Mouse (Mus musculus) MEL (cell line): ENCODE data around the gene Scyl2. TPM values are rescaled to one million over a fixed set of nuclear protein-coding genes. Genes with fewer than 3 reads are reported as not detected.

Source experiments
- DNase-seq: peaks from one replicate; pipeline ENCODE4 v3.0.0; 2011; ENCODE audit warnings: low read depth, low spot score
- H3K27ac ChIP-seq: 2 replicates; pipeline ENCODE4 v1.5.1; 2012; ENCODE audit warnings: low read depth, mild to moderate bottlenecking, control low read depth, low read length, moderate library complexity; ENCODE audit not compliant: control insufficient read depth
- H3K27me3 ChIP-seq, 2 experiments: fragments of 150-350 bp in 1 of 2; sonication (generic) in 1 of 2; 2 replicates each; pipeline ENCODE4 v1.6.1; 2012; ENCODE audit warnings: low read length in 2 of 2, mild to moderate bottlenecking in 2 of 2, improper control_type of control experiment in 1 of 2, moderate library complexity in 1 of 2; ENCODE audit not compliant: insufficient read depth in 2 of 2, control insufficient read depth in 1 of 2
- H3K36me3 ChIP-seq, 2 experiments: 2 replicates each; pipeline ENCODE4 v1.6.1; 2012 to 2014; ENCODE audit warnings: low read length in 2 of 2, improper control_type of control experiment in 1 of 2, inconsistent platforms in 1 of 2, mild to moderate bottlenecking in 1 of 2; ENCODE audit not compliant: insufficient read depth in 2 of 2, control insufficient read depth in 1 of 2
- H3K4me1 ChIP-seq, 2 experiments: fragments of 150-350 bp in 1 of 2; sonication (generic) in 1 of 2; 2 replicates each; pipeline ENCODE4 v1.6.1; 2012; ENCODE audit warnings: low read length in 2 of 2, improper control_type of control experiment in 1 of 2, mild to moderate bottlenecking in 1 of 2; ENCODE audit not compliant: insufficient read depth in 2 of 2, control insufficient read depth in 1 of 2
- H3K4me3 ChIP-seq, 2 experiments: fragments of 150-350 bp in 1 of 2; sonication (generic) in 1 of 2; 2 replicates each; pipeline ENCODE4 v1.5.1; 2012; ENCODE audit warnings: low read depth in 2 of 2, low read length in 2 of 2, mild to moderate bottlenecking in 2 of 2, moderate library complexity in 2 of 2, control low read depth in 1 of 2, improper control_type of control experiment in 1 of 2; ENCODE audit not compliant: control insufficient read depth in 1 of 2, insufficient read depth in 1 of 2
- H3K79me2 ChIP-seq: 2 replicates; pipeline ENCODE4 v1.6.1; 2012; ENCODE audit warnings: mild to moderate bottlenecking, low read length, moderate library complexity; ENCODE audit not compliant: control insufficient read depth, poor library complexity, insufficient read depth
- H3K9ac ChIP-seq: 2 replicates; pipeline ENCODE4 v1.6.1; 2012; ENCODE audit warnings: low read depth, mild to moderate bottlenecking, control low read depth, low read length, moderate library complexity; ENCODE audit not compliant: control insufficient read depth, poor library complexity, severe bottlenecking
- H3K9me3 ChIP-seq: fragments of 150-350 bp; sonication (generic); replicated peaks from 2 replicates; pipeline ENCODE4 v1.6.1; 2012; ENCODE audit warnings: mild to moderate bottlenecking, low read length, improper control_type of control experiment, moderate library complexity; ENCODE audit not compliant: insufficient read depth
- BHLHE40 ChIP-seq: IDR thresholded peaks from 2 replicates; pipeline ENCODE4 v1.6.1; 2012; ENCODE audit warnings: low read depth, mild to moderate bottlenecking, inconsistent platforms, low read length, improper control_type of control experiment, borderline replicate concordance
- CHD1 ChIP-seq: IDR thresholded peaks from 2 replicates; pipeline ENCODE4 v1.6.1; 2012; ENCODE audit warnings: low read depth, mild to moderate bottlenecking, inconsistent platforms, low read length, improper control_type of control experiment
- CTCF ChIP-seq, 3 experiments: IDR thresholded peaks in 2 of 3; conservative IDR thresholded peaks in 1 of 3; 2 replicates each; pipeline ENCODE4 v1.5.1; 2011 to 2012; ENCODE audit warnings: low read length in 3 of 3, low read depth in 2 of 3, mild to moderate bottlenecking in 2 of 3, improper control_type of control experiment in 1 of 3, inconsistent platforms in 1 of 3, mixed read lengths in 1 of 3, moderate library complexity in 1 of 3; ENCODE audit not compliant: control insufficient read depth in 1 of 3, insufficient read depth in 1 of 3, poor library complexity in 1 of 3, severe bottlenecking in 1 of 3
- E2F4 ChIP-seq: IDR thresholded peaks from 2 replicates; pipeline ENCODE4 v1.6.1; 2011; ENCODE audit warnings: low read depth, low read length, improper control_type of control experiment, borderline replicate concordance
- ELF1 ChIP-seq: IDR thresholded peaks from 2 replicates; pipeline ENCODE4 v1.6.1; 2014; ENCODE audit warnings: low read depth, mild to moderate bottlenecking, inconsistent platforms, low read length, improper control_type of control experiment, moderate library complexity
- EP300 ChIP-seq, 2 experiments: IDR thresholded peaks; 2 replicates each; pipeline ENCODE4 v1.6.1; 2011; ENCODE audit warnings: improper control_type of control experiment in 2 of 2, low read length in 2 of 2, low read depth in 1 of 2, mild to moderate bottlenecking in 1 of 2
- GABPA ChIP-seq: IDR thresholded peaks from 2 replicates; pipeline ENCODE4 v1.6.1; 2012; ENCODE audit warnings: low read depth, mild to moderate bottlenecking, inconsistent platforms, low read length, improper control_type of control experiment, moderate library complexity
- HCFC1 ChIP-seq: IDR thresholded peaks from 2 replicates; pipeline ENCODE4 v1.6.1; 2012; ENCODE audit warnings: low read depth, mild to moderate bottlenecking, inconsistent platforms, low read length, improper control_type of control experiment, moderate library complexity
- JUND ChIP-seq: IDR thresholded peaks from 2 replicates; pipeline ENCODE4 v1.6.1; 2011; ENCODE audit warnings: low read depth, mild to moderate bottlenecking, improper control_type of control experiment, low read length
- MAZ ChIP-seq: IDR thresholded peaks from 2 replicates; pipeline ENCODE4 v1.6.1; 2012; ENCODE audit warnings: low read depth, mild to moderate bottlenecking, inconsistent platforms, low read length, improper control_type of control experiment
- MXI1 ChIP-seq: IDR thresholded peaks from 2 replicates; pipeline ENCODE4 v1.6.1; 2011; ENCODE audit warnings: mild to moderate bottlenecking, low read depth, low read length, improper control_type of control experiment
- MYB ChIP-seq: IDR thresholded peaks from 2 replicates; pipeline ENCODE4 v1.6.1; 2011; ENCODE audit warnings: mild to moderate bottlenecking, low read depth, low read length, improper control_type of control experiment
- NELFE ChIP-seq: IDR thresholded peaks from 2 replicates; pipeline ENCODE4 v1.6.1; 2011; ENCODE audit warnings: low read depth, low read length, improper control_type of control experiment
- POLR2A ChIP-seq, 2 experiments: IDR thresholded peaks; 2 replicates each; pipeline ENCODE4 v1.6.1; 2011 to 2012; ENCODE audit warnings: low read length in 2 of 2, mild to moderate bottlenecking in 2 of 2, control low read depth in 1 of 2, improper control_type of control experiment in 1 of 2, low read depth in 1 of 2, moderate library complexity in 1 of 2; ENCODE audit not compliant: control insufficient read depth in 1 of 2, insufficient read depth in 1 of 2, poor library complexity in 1 of 2
- POLR2AphosphoS5 ChIP-seq: IDR thresholded peaks from 2 replicates; pipeline ENCODE4 v1.6.1; 2012; ENCODE audit warnings: low read depth, borderline replicate concordance, mild to moderate bottlenecking, inconsistent platforms, low read length, moderate library complexity, mixed read lengths
- RAD21 ChIP-seq: IDR thresholded peaks from 2 replicates; pipeline ENCODE4 v1.6.1; 2011; ENCODE audit warnings: mild to moderate bottlenecking, low read depth, low read length, improper control_type of control experiment
- RCOR1 ChIP-seq: IDR thresholded peaks from 2 replicates; pipeline ENCODE4 v1.6.1; 2012; ENCODE audit warnings: low read depth, mild to moderate bottlenecking, inconsistent platforms, low read length, improper control_type of control experiment
- TAL1 ChIP-seq: IDR thresholded peaks from 2 replicates; pipeline ENCODE4 v1.6.1; 2012; ENCODE audit warnings: mild to moderate bottlenecking, inconsistent platforms, low read length, moderate library complexity, mixed read lengths
- TBP ChIP-seq: IDR thresholded peaks from 2 replicates; pipeline ENCODE4 v1.8.0; 2011; ENCODE audit warnings: low read depth, low read length, improper control_type of control experiment
- USF1 ChIP-seq: IDR thresholded peaks from 2 replicates; pipeline ENCODE4 v1.6.1; 2014; ENCODE audit warnings: low read depth, mild to moderate bottlenecking, inconsistent platforms, low read length, improper control_type of control experiment, moderate library complexity
- ZKSCAN1 ChIP-seq: IDR thresholded peaks from 2 replicates; pipeline ENCODE4 v1.6.1; 2012; ENCODE audit warnings: low read depth, mild to moderate bottlenecking, inconsistent platforms, low read length, improper control_type of control experiment, moderate library complexity
- ZMIZ1 ChIP-seq: IDR thresholded peaks from 2 replicates; pipeline ENCODE4 v1.6.1; 2012; ENCODE audit warnings: low read depth, mild to moderate bottlenecking, inconsistent platforms, low read length, improper control_type of control experiment, moderate library complexity
- polyA plus RNA-seq, 2 experiments: library from polyadenylated mRNA; stranded (reverse) in 1 of 2; unstranded in 1 of 2; fragments of >175 nt in 1 of 2; fragments of >200 nt in 1 of 2; gene quantifications; 2 replicates each; pipeline versions ENCODE4 v1.2.1 to v1.2.4; 2012; ENCODE audit warnings: low replicate concordance in 2 of 2, low read depth in 1 of 2; ENCODE audit not compliant: insufficient read length in 2 of 2, insufficient read depth in 1 of 2, missing spikeins in 1 of 2
- total RNA-seq: library from RNA; depleted of rRNA; stranded (reverse); fragments of 300-350 nt; gene quantifications from 2 replicates; pipeline ENCODE4 v1.2.3, GENCODE M21; 2012

Gene Scyl2
- total and polyA plus RNA-seq, 3 experiments = 19.8 to 27.9 TPM; not detected in 1

- Histone ChIP-seq H3K27ac (no peak overlapping the region), H3K4me3 (no peak overlapping the region), H3K79me2 (no peaks in the 10 kb centered on the region), H3K4me1 (0 out of 4 replicates have a peak, but pooled peaks cover 0 to 2% of the 10 kb centered on the region in 2 experiments), H3K9ac (no peak overlapping the region), H3K27me3 (no peaks in the 10 kb centered on the region), H3K9me3 (no peaks in the 10 kb centered on the region), H3K36me3 (no peaks in the 10 kb centered on the region; a peak in 2 of 4 replicates)
- DNase-seq = no peak
- TF ChIP-seq TAL1 (no peak), EP300 (IDR thresholded peaks at IDR 0.05; ENCODE audit: low read depth in 1 of 2, low read length in 2 of 2) (no peak), USF1 (no peak), ZKSCAN1 (no peak), RAD21 (no peak), ELF1 (no peak), RCOR1 (no peak), POLR2AphosphoS5 (no peak), MAZ (no peak), BHLHE40 (no peak)
These were observed 34.7 kb upstream of the Scyl2 start for GRCm38 (mm10) chr10:89720796-89721195.

DNA sequence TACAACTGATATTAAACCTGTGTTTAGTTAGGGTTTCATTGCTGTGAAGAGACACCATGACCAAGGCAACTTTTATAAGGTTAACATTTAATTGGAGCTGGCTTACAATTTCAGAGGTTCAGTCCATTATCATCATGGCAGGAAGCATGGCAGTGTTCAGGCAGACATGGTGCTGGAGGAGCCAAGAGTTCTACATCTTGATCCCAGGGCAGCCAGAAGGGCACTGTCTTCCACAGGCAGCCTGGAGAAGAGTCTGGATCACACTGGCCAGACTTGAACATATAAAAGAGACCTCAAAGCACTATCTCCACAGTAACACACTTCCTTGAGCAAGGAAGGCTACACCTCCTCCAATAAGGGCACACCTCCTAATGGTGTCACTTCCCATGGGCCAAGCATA lies 34.2 kb upstream of the Scyl2 start:
- no peak for TF ChIP-seq TBP
- TF ChIP-seq JUND = no peak
- TF ChIP-seq ZMIZ1 = no peak
- no peak for TF ChIP-seq NELFE
- TF ChIP-seq BHLHE40 = no peak
- no peak for TF ChIP-seq TAL1
- no peak for TF ChIP-seq MXI1
- no peak for TF ChIP-seq ELF1
- TF ChIP-seq HCFC1 = no peak
- TF ChIP-seq MYB = no peak
- TF ChIP-seq POLR2A (IDR thresholded peaks at IDR 0.05; ENCODE audit: control insufficient read depth in 1 of 2, insufficient read depth in 1 of 2, low read depth in 1 of 2, low read length in 2 of 2, poor library complexity in 1 of 2) = no peak
- no peak for TF ChIP-seq E2F4
- no peak for TF ChIP-seq MAZ
- TF ChIP-seq CHD1 = no peak
- TF ChIP-seq CTCF (IDR thresholded peaks at IDR 0.05 in 2 of 3, conservative IDR thresholded peaks at IDR 0.05 in 1 of 3; ENCODE audit: control insufficient read depth in 1 of 3, insufficient read depth in 1 of 3, low read depth in 2 of 3, low read length in 3 of 3, poor library complexity in 1 of 3, severe bottlenecking in 1 of 3) = no peak
- no peak for TF ChIP-seq ZKSCAN1
- TF ChIP-seq GABPA = no peak
- TF ChIP-seq, all 39 proteins: peak for 0
- Histone ChIP-seq H3K27me3 (no peaks in the 10 kb centered on the region), H3K4me3 (no peak overlapping the region), H3K27ac (no peak overlapping the region), H3K79me2 (no peaks in the 10 kb centered on the region), H3K9me3 (no peaks in the 10 kb centered on the region), H3K9ac (no peak overlapping the region), H3K36me3 (no peaks in the 10 kb centered on the region; a peak in 2 of 4 replicates), H3K4me1 (0 out of 4 replicates have a peak, but pooled peaks cover 0 to 2% of the 10 kb centered on the region in 2 experiments)
- DNase-seq = no peak
